Mouse (Mus musculus) forebrain, embryonic 14.5 days (tissue): ENCODE results near the gene Chmp2a. TPM values are rescaled to one million over a fixed set of nuclear protein-coding genes. Genes with fewer than 3 reads are reported as not detected.
"Not testable (repeated sequence)": the region's sequence is repeated elsewhere in the genome, so short reads cannot be mapped to it uniquely, and the experiment has no call there.

ENCODE experiments used
- ATAC-seq: fragments of 200-750 bp; cut with Nextera tagmentation; 2 replicates; pipeline ENCODE4 v1.8.0; 2017; ENCODE audit warnings: mild to moderate bottlenecking, moderate library complexity
- DNase-seq: peaks from one replicate; pipeline ENCODE4 v3.0.0-alpha.2; 2015; ENCODE audit warnings: low spot score
- H3K27ac ChIP-seq: fragments of 300-500 bp; sonication (generic); 2 replicates; pipeline ENCODE4 v1.5.1; 2014; ENCODE audit warnings: low read depth, mild to moderate bottlenecking, control low read depth, low read length, moderate library complexity
- H3K27me3 ChIP-seq: fragments of 300-500 bp; sonication (generic); replicated peaks from 2 replicates; pipeline ENCODE4 v1.6.1; 2014; ENCODE audit warnings: low read length, control low read depth, mixed read lengths; ENCODE audit not compliant: control insufficient read depth, insufficient read depth
- H3K36me3 ChIP-seq: fragments of 300-500 bp; sonication (generic); 2 replicates; pipeline ENCODE4 v1.6.1; 2014; ENCODE audit warnings: low read length, control low read depth; ENCODE audit not compliant: control insufficient read depth, insufficient read depth
- H3K4me1 ChIP-seq: fragments of 300-500 bp; sonication (generic); 2 replicates; pipeline ENCODE4 v1.6.1; 2014; ENCODE audit warnings: antibody characterized with exemption, low read length, control low read depth; ENCODE audit not compliant: control insufficient read depth, insufficient read depth
- H3K4me2 ChIP-seq: fragments of 300-500 bp; sonication (generic); 2 replicates; pipeline ENCODE4 v1.6.1; 2014; ENCODE audit warnings: mild to moderate bottlenecking, control low read depth, low read length
- H3K4me3 ChIP-seq: fragments of 300-500 bp; sonication (generic); 2 replicates; pipeline ENCODE4 v1.5.1; 2014; ENCODE audit warnings: low read depth, low read length, control low read depth
- H3K9ac ChIP-seq: fragments of 300-500 bp; sonication (generic); 2 replicates; pipeline ENCODE4 v1.6.1; 2014; ENCODE audit warnings: mild to moderate bottlenecking, low read length, control low read depth, moderate library complexity
- H3K9me3 ChIP-seq: fragments of 300-500 bp; sonication (generic); replicated peaks from 2 replicates; pipeline ENCODE4 v1.6.1; 2016; ENCODE audit warnings: low read length, control low read depth, mixed read lengths; ENCODE audit not compliant: control insufficient read depth
- WGBS: fragments of 180-500 bp; shearing (Covaris S2); extraction: QIAGEN DNeasy Blood & Tissue Kit; methylation state at CpG from one replicate; pipeline ENCODE4 v1.1.7; 2014; 5-methylcytosine and 5-hydroxymethylcytosine counted together
- polyA plus RNA-seq: library from polyadenylated mRNA; unstranded; fragments of >200 nt; fragmentation: Nextera tagmentation; extraction: Ambion mirVana; gene quantifications from 2 replicates; pipeline ENCODE4 v1.2.1, GENCODE M21; 2014

Chmp2a gene
- polyA plus RNA-seq = 189 and 215 TPM in 2 replicates

DNA sequence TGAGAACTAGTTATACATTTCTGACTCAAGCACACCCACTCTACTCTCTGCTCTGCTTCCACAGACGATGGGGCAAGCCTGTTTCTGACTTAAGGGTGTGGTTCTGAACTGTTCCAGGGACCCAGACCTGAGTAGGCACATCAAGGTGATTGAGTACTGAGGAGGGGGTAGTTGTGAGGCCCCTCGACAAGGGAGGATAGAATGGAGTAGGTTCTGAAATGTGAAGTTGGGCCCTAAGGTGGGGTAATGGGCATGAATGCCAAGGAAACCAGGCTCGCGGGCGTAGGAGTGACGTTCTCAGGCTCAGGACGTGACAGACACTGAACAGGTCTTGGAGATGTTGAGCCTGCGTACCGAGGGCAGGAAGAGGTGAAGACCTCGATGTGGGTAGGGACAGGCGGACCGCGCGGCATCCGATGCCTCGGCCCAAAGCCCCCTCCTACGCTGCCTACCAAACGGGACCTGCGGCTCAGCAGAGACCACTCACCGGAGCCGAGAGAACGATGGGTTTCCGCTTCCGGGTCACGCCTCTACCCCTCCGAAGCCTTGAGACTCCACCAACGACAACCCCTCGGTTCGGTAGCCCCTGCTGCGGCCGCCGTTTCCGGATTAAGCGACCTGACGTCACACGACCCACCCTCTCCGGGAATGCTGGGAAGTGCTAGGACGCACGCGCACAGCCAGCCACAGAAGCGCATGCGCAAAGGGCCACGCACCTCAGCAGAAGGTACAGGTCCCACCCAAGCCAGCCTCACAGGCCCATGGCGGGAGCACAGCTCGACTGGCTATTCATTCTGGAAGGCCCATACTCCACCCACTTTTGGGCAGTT lies at the start of gene Chmp2a:
Gene Chmp2a (minus strand): TSS at position 660 of the 830 bp plus-strand sequence.
- H3K9ac ChIP-seq = peak within 1 kb of the TSS; percentile 85
- WGBS = under 1% methylated on average over 45 of the region's 45 CpGs
- H3K4me3 ChIP-seq = peak within 1 kb of the TSS; percentile 56
- peaks cover 25% of the 10 kb centered on the region for H3K4me1 ChIP-seq
- peak; percentile 79 for ATAC-seq
- H3K27me3 ChIP-seq = no peaks in the 10 kb centered on the region
- H3K27ac ChIP-seq = peak within 1 kb of the TSS; percentile 90
- peak; percentile 98 for DNase-seq
- peak within 1 kb of the TSS; percentile 92 for H3K4me2 ChIP-seq
- H3K9me3 ChIP-seq = no peaks in the 10 kb centered on the region
- H3K36me3 ChIP-seq = peaks cover 60% of the 10 kb centered on the region

DNA sequence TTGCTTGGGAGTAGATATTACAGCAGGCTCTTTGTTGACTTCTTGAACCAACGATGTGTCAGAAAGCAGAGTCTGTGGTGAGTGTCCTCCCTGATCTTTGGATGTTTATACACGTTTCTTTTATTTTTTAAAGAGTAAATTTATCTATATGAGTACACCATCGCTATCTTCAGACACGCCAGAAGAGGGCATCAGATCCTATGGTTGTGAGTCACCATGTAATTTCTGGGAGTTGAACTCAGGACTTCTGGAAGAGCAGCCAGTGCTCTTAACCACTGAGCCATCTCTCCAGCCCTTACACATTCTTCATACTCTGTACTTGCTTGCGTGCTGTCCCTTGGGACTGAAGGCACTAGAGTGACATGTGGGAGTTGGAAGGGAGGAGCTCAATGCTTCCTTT lies 37.7 kb upstream of the Chmp2a start:
- WGBS = 53% methylated on average over 5 of the region's 5 CpGs
- Histone ChIP-seq H3K4me3 (no peak overlapping the region), H3K9ac (no peak overlapping the region), H3K9me3 (no peaks in the 10 kb centered on the region), H3K4me2 (no peak overlapping the region), H3K36me3 (no peaks in the 10 kb centered on the region), H3K4me1 (no peaks in the 10 kb centered on the region), H3K27ac (no peak overlapping the region), H3K27me3 (no peaks in the 10 kb centered on the region)
- ATAC-seq (no peak), DNase-seq (no peak)

DNA sequence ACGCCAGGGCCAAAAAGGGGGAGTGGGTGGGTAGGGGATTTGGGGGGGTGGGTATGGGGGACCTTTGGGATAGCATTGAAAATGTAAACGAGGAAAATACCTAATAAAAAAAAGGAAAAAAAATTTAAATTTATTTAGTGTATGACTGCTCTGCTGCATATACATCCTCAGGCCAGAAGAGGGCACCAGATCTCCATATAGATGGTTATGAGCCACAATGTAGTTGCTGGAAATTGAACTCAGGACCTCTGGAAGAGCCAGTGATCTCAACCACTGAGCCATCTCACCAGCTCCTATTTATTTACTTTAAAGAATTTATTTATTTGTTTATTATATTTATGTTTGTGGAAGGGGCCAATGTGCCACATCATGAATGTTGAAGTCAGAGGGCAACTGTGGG lies 28.8 kb upstream of the Chmp2a start:
- not testable (repeated sequence) for H3K4me3 ChIP-seq, ATAC-seq, H3K36me3 ChIP-seq, H3K27ac ChIP-seq, H3K9ac ChIP-seq, H3K9me3 ChIP-seq, H3K4me2 ChIP-seq, H3K4me1 ChIP-seq, H3K27me3 ChIP-seq, DNase-seq
- 50% methylated on average over 2 of the region's 2 CpGs for WGBS

DNA sequence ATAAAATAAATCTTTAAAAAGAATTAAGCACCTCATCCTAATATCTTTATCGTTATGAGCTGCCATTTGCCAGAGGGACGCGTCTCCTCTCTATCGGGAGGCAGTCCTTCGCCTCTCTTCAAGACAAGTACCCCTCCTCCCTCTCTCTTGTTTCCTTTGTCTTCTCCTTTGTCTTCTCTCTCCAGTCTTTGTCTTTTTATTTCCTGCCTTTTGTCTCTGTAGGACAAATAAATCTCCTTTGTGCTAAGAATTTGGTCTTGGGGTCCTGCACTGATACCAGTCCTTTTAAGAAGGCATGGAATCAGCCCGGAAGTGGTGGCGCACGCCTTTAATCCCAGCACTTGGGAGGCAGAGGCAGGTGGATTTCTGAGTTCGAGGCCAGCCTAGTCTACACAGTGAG lies 24.9 kb upstream of the Chmp2a start:
- ATAC-seq = no peak
- no peak for DNase-seq

DNA sequence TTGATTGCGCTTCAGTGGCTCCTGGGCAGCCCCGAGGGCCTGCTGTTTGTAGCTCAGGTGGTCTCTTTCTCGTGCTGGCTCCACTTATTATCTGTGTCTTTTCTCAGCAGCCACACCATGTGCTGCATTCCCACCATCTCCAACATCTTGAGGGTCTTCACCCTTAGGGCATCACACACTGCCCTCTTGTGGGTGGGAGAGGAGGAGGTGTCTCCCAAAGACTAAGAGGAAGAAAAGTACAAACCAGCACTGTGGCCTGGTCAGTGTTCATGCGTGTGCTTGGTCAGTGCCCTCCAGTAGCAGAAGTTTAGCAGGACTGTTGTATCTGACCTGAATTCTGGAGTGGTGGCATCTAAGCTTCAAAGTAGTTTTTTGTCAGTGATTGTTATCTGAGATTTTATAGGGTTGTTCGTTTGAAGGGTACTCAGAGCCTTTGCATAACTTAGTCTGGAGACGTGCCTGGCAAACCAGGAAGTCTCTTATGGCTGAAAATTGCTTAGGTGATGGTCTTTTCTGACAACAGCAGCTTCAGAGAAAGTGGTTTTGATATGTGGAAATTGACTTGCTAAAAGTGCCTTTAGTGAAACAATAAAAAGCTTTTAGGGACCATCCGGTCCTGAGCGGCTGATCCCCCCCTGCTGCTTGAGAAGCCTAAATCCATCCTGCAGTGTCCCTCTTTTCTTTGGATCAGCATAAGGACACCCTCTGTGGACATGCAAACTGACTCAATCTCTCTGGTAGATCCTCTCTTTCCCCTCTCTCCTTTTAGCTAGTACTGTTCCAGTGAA lies 22.5 kb upstream of the Chmp2a start:
- Histone ChIP-seq H3K27me3 (no peaks in the 10 kb centered on the region), H3K9ac (no peak overlapping the region), H3K9me3 (no peaks in the 10 kb centered on the region), H3K36me3 (no peaks in the 10 kb centered on the region), H3K4me3 (no peak overlapping the region), H3K27ac (no peak overlapping the region), H3K4me2 (no peak overlapping the region), H3K4me1 (peaks cover 4% of the 10 kb centered on the region; the same call in 1 of the 2 replicates)
- DNase-seq = no peak
- 50% methylated on average over 8 of the region's 8 CpGs for WGBS
- no peak for ATAC-seq

More for the DNA sequence above, 24.9 kb upstream of the Chmp2a start:
- Histone ChIP-seq H3K27me3 (no peaks in the 10 kb centered on the region), H3K4me3 (no peak overlapping the region), H3K9me3 (0 out of 2 replicates have a peak, but pooled peaks cover 3% of the 10 kb centered on the region), H3K27ac (no peak overlapping the region), H3K36me3 (no peaks in the 10 kb centered on the region), H3K4me1 (0 out of 2 replicates have a peak, but pooled peaks cover 4% of the 10 kb centered on the region), H3K9ac (no peak overlapping the region), H3K4me2 (no peak overlapping the region)
- WGBS = 84% methylated on average over 9 of the region's 9 CpGs

DNA sequence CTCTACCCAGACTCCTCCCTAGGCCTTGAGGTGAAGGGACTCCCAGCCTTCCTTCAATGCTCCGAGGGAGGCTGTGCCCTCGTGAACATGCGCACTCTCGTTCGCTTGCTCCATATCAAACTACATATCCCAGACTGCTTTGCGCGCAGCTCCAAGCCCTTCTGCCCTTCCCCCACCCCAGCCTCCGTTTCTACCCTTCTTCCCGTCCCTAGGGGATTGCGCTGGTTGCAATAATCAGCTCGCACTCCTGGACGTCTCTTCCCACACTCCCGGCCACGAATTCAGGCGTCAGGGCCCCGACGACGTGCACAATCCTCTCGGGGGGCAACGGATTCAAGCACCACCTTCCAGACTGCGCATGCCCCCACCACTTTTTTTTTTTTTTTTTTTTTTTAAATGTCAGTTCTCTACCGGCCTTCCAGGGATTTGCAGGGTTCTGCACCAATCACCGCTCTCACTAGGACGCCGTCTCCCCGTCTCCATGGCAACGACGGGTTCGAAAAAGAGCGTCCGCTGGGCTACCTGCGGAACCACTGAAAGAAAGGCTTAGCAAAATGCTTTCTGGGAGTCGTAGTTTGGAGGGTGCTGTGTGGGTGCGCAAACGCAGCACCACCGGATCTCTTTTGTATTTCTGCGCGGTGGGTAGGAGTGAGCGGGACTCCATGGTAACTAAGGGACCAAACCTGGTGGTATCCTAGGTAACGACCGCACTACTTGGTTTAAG lies 19.8 kb upstream of the Chmp2a start, which contains the start of gene Mzf1:
Gene Mzf1 (minus strand): TSS at position 478 of the 724 bp plus-strand sequence.
- Histone ChIP-seq H3K27ac (peak within 1 kb of the TSS; percentile 96), H3K27me3 (no peaks in the 10 kb centered on the region), H3K4me1 (peaks cover 4% of the 10 kb centered on the region; the same call in 1 of the 2 replicates), H3K4me2 (peak within 1 kb of the TSS; percentile 57), H3K36me3 (0 out of 2 replicates have a peak, but pooled peaks cover 2% of the 10 kb centered on the region), H3K9me3 (no peaks in the 10 kb centered on the region), H3K4me3 (peak within 1 kb of the TSS; percentile 52), H3K9ac (peak within 1 kb of the TSS; percentile 70)
- ATAC-seq = peak; percentile 97
- under 1% methylated on average over 41 of the region's 41 CpGs for WGBS
- DNase-seq = peak; percentile 100

DNA sequence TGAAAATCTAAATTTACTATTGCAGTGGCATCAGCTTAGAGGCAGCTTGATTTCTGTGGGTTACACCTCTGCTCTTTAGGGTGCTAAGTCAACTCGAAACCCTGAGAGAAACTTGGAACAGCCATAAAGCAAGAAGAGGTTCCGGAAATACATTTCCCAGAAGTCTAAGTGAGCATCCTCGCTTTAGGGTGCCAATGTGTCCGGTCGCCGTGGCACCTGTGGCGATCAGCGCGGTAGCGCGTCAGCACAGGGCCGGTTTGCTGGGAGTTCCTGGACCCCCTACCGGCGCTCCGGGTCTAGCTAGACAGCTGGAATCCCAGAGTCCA lies 19.3 kb upstream of the Chmp2a start:
- Histone ChIP-seq H3K36me3 (0 out of 2 replicates have a peak, but pooled peaks cover 2% of the 10 kb centered on the region), H3K4me1 (peaks cover 4% of the 10 kb centered on the region; the same call in 1 of the 2 replicates), H3K27ac (peak overlapping the region; percentile 96), H3K4me3 (peak overlapping the region; percentile 52), H3K9ac (peak overlapping the region; percentile 70), H3K9me3 (no peaks in the 10 kb centered on the region), H3K4me2 (peak overlapping the region; percentile 57), H3K27me3 (no peaks in the 10 kb centered on the region)
- DNase-seq = no peak
- no peak for ATAC-seq
- 2% methylated on average over 15 of the region's 15 CpGs for whole genome bisulfite sequencing

DNA sequence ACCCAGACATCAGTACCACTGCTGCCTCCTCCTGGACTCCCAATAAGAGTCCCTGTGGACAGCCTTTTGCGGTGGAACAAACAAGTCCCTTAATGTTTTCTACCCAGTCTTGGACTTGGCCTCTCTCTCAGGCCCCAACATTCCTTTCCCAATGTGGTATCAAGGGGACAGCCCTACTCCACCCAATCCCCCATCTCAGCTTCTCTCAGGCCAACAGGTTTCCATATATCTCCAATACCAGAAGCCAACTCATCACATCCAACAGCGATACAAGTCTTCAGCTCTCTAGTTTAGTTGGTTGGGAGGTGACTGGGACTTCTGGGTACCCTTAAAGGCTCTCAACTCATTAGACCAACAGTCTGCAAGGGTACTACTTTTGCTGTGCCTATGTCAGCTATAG lies 18.9 kb upstream of the Chmp2a start:
- 0 out of 2 replicates have a peak, but pooled peaks cover 2% of the 10 kb centered on the region for H3K36me3 ChIP-seq
- peak overlapping the region; percentile 57 for H3K4me2 ChIP-seq
- H3K9ac ChIP-seq = peak overlapping the region; percentile 70
- no peaks in the 10 kb centered on the region for H3K9me3 ChIP-seq
- H3K4me3 ChIP-seq = peak overlapping the region; percentile 52
- ATAC-seq = no peak
- H3K27me3 ChIP-seq = no peaks in the 10 kb centered on the region
- WGBS = 93% methylated on average over 2 of the region's 2 CpGs
- no peak overlapping the region for H3K27ac ChIP-seq
- H3K4me1 ChIP-seq = peaks cover 4% of the 10 kb centered on the region; the same call in 1 of the 2 replicates
- no peak for DNase-seq
